10 mouse cellular contexts compared by ENCODE assay signal in genomic region chr13:35886121-35886725, GRCm38 (mm10). TPM values are rescaled to one million over a fixed set of nuclear protein-coding genes. Genes with fewer than 3 reads are reported as not detected.
DNase-seq lines count a peak whose midpoint lies in the region; ATAC-seq and TF ChIP-seq lines count a peak whose summit lies in the region.
"Had no signal": no experiment of that assay in that cellular context is flagged by ENCODE, and none has a peak within 500 bp of the region (broad histone marks: within the 10 kb centered on the region; RNA-seq: fewer than 3 reads in every experiment).

No protein-coding gene starts in this region.

- no peaks in the 10 kb centered on the region for H3K36me3 ChIP-seq in intestine, embryonic 14.5 days (ENCODE audit: control insufficient read depth, insufficient read depth, low read length)
- no peaks in the 10 kb centered on the region for H3K36me3 ChIP-seq in intestine, embryonic 16.5 days (ENCODE audit: control insufficient read depth, insufficient read depth, low read length)
- H3K36me3 ChIP-seq in E14TG2a.4 (ENCODE audit: insufficient read depth, low read length) = no peaks in the 10 kb centered on the region
- no peaks in the 10 kb centered on the region for H3K36me3 ChIP-seq in heart, adult 2 months (ENCODE audit: control insufficient read depth, insufficient read depth, low read length)
- H3K36me3 ChIP-seq: embryonic facial prominence, embryonic 13.5 days; neural tube, embryonic 12.5 days had no signal

- no peaks in the 10 kb centered on the region for H3K4me1 ChIP-seq in intestine, embryonic 14.5 days (replicated peaks; ENCODE audit: control insufficient read depth, insufficient read depth, low read length)
- peaks cover 4% of the 10 kb centered on the region for H3K4me1 ChIP-seq in intestine, embryonic 16.5 days (ENCODE audit: control insufficient read depth, insufficient read depth, low read length)
- H3K4me1 ChIP-seq in E14TG2a.4 (replicated peaks; ENCODE audit: low read depth, low read length) = peaks cover 11% of the 10 kb centered on the region
- peaks cover 2% of the 10 kb centered on the region; the same call in 1 of the 2 replicates for H3K4me1 ChIP-seq in heart, adult 2 months (ENCODE audit: control insufficient read depth, insufficient read depth, low read length)
- H3K4me1 ChIP-seq: neural tube, embryonic 12.5 days had no signal

- no peaks in the 10 kb centered on the region for H3K9me3 ChIP-seq in intestine, embryonic 14.5 days (ENCODE audit: control insufficient read depth, low read length)
- no peaks in the 10 kb centered on the region for H3K9me3 ChIP-seq in intestine, embryonic 16.5 days (ENCODE audit: control insufficient read depth, low read length)
- H3K9me3 ChIP-seq in E14TG2a.4 (ENCODE audit: low read length) = no peaks in the 10 kb centered on the region
- H3K9me3 ChIP-seq: embryonic facial prominence, embryonic 13.5 days; neural tube, embryonic 12.5 days had no signal

- peak; percentile 100 for TF ChIP-seq CTCF in E14TG2a.4 (conservative IDR thresholded peaks at IDR 0.05; ENCODE audit: low read length)
- TF ChIP-seq CTCF in heart, adult 2 months (IDR thresholded peaks at IDR 0.05) = peak; percentile 82

- TF ChIP-seq POLR2A in heart, adult 2 months (IDR thresholded peaks at IDR 0.05; ENCODE audit: insufficient read depth, low read depth, low read length) = no peak

- no peaks in the 10 kb centered on the region for H3K79me2 ChIP-seq in heart, adult 2 months (replicated peaks; ENCODE audit: control insufficient read depth, insufficient read depth, low read length)

- H3K9ac ChIP-seq in intestine, embryonic 14.5 days (ENCODE audit: low read length) = no peak overlapping the region
- no peak overlapping the region for H3K9ac ChIP-seq in intestine, embryonic 16.5 days (ENCODE audit: low read depth, low read length)
- H3K9ac ChIP-seq in heart, adult 2 months (ENCODE audit: low read depth, low read length) = no peak overlapping the region
- H3K9ac ChIP-seq: embryonic facial prominence, embryonic 13.5 days; neural tube, embryonic 12.5 days had no signal

- DNase-seq in intestine, embryonic 14.5 days (ENCODE audit: low spot score) = peak; percentile 67
- peak; percentile 30 for DNase-seq in c-Kit-positive CD71-positive TER-119-positive erythroid progenitor cells, embryonic 14.5 days (ENCODE audit: low spot score)
- DNase-seq in heart, adult 2 months = peak; percentile 60 to 69
- peak; percentile 22 to 51 for DNase-seq in layer of hippocampus, postnatal 25 days (ENCODE audit: extremely low spot score in 1 of 2, low spot score in 1 of 2)
- peak; percentile 21 to 40 for DNase-seq in natural killer cell, adult 2 months (ENCODE audit: low spot score in 2 of 2)
- DNase-seq in frontal cortex, postnatal 14 days (ENCODE audit: low spot score in 2 of 2) = no peak

- H3K4me2 ChIP-seq in intestine, embryonic 14.5 days (ENCODE audit: low read length) = no peak overlapping the region; the same call in 1 of the 2 replicates
- no peak overlapping the region for H3K4me2 ChIP-seq in intestine, embryonic 16.5 days (ENCODE audit: low read depth, low read length)
- H3K4me2 ChIP-seq: embryonic facial prominence, embryonic 13.5 days; neural tube, embryonic 12.5 days had no signal

- 33% methylated on average over 15 of the region's 15 CpGs for WGBS in intestine, embryonic 14.5 days
- WGBS in intestine, embryonic 16.5 days = 25% methylated on average over 15 of the region's 15 CpGs
- 27% methylated on average over 15 of the region's 15 CpGs for WGBS in heart, adult 2 months

- intact Hi-C loops in heart, adult 2 months (cut with DNase I) = loop anchor here (5.0 kb wide), 2 partner anchors 61 to 144 kb away; no protein-coding TSS in a partner anchor

- no peaks in the 10 kb centered on the region for H3K27me3 ChIP-seq in intestine, embryonic 14.5 days (replicated peaks; ENCODE audit: control insufficient read depth, insufficient read depth, low read length)
- H3K27me3 ChIP-seq in intestine, embryonic 16.5 days (replicated peaks; ENCODE audit: control insufficient read depth, insufficient read depth, low read length) = no peaks in the 10 kb centered on the region
- peaks cover 13% of the 10 kb centered on the region for H3K27me3 ChIP-seq in E14TG2a.4 (ENCODE audit: insufficient read depth, low read length)
- H3K27me3 ChIP-seq in heart, adult 2 months (ENCODE audit: control insufficient read depth, insufficient read depth, low read length) = no peaks in the 10 kb centered on the region
- H3K27me3 ChIP-seq: embryonic facial prominence, embryonic 13.5 days; neural tube, embryonic 12.5 days had no signal

- H3K27ac ChIP-seq in intestine, embryonic 14.5 days (ENCODE audit: low read depth) = no peak overlapping the region
- H3K27ac ChIP-seq in intestine, embryonic 16.5 days (ENCODE audit: low read length) = no peak overlapping the region
- H3K27ac ChIP-seq in heart, adult 2 months = no peak overlapping the region; the same call in 1 of the 2 replicates
- H3K27ac ChIP-seq: embryonic facial prominence, embryonic 13.5 days; neural tube, embryonic 12.5 days had no signal

- TF ChIP-seq EP300 in heart, adult 2 months (IDR thresholded peaks at IDR 0.05; ENCODE audit: insufficient read depth, low read depth, low read length) = no peak

- H3K4me3 ChIP-seq in intestine, embryonic 14.5 days (ENCODE audit: low read depth, low read length) = no peak overlapping the region
- H3K4me3 ChIP-seq in intestine, embryonic 16.5 days (ENCODE audit: low read length) = no peak overlapping the region
- H3K4me3 ChIP-seq in E14TG2a.4 (replicated peaks; ENCODE audit: low read length) = no peak overlapping the region
- no peak overlapping the region for H3K4me3 ChIP-seq in heart, adult 2 months
- H3K4me3 ChIP-seq: embryonic facial prominence, embryonic 13.5 days; neural tube, embryonic 12.5 days had no signal

- no peak for ATAC-seq in intestine, embryonic 14.5 days (replicated peaks; ENCODE audit: low FRiP score, low TSS enrichment, low read depth)
- no peak for ATAC-seq in intestine, embryonic 16.5 days

RNA-seq across cellular contexts. Expression of gene Rpp40, which starts 19.9 kb away (rescaled TPM):
- polyA plus RNA-seq in intestine, embryonic 14.5 days (2014; fragmentation: Nextera tagmentation; extraction: Ambion mirVana) = 29.1 and 33.6 TPM in 2 replicates
- polyA plus RNA-seq in intestine, embryonic 16.5 days (2015; fragmentation: Nextera tagmentation; extraction: Ambion mirVana) = 14.2 and 21.0 TPM in 2 replicates
- total RNA-seq in heart, adult 2 months (2021) = 1 to 10 TPM; 5.3 to 6.4 TPM
- polyA plus RNA-seq in heart, adult 2 months (2012; rRNA removed) = 3.7 and 5.1 TPM in 2 replicates
- total RNA-seq in layer of hippocampus, postnatal 25 days (2021) = 1 to 10 TPM; 6.7 to 7.5 TPM

Comparison
In these comparisons a context has a peak if more than half of its experiments do, and no peak if none do; other contexts are left out.
1. DNase-seq: peak in intestine, embryonic 14.5 days (single experiment), c-Kit-positive CD71-positive TER-119-positive erythroid progenitor cells, embryonic 14.5 days (single experiment), heart, adult 2 months (2 of 2), layer of hippocampus, postnatal 25 days (2 of 2) and natural killer cell, adult 2 months (2 of 2); none in frontal cortex, postnatal 14 days (0 of 2).